Mouse (Mus musculus) G1E (cell line): Measurements from ENCODE around the gene Fgfr2.
"Not testable (repeated sequence)": the region's sequence is repeated elsewhere in the genome, so short reads cannot be mapped to it uniquely, and the experiment has no call there.

Source experiments
- CTCF ChIP-seq: IDR thresholded peaks from 2 replicates; pipeline ENCODE4 v1.5.1; 2012; ENCODE audit warnings: low read depth, low read length, inconsistent platforms, mixed read lengths
- GATA1 ChIP-seq: IDR thresholded peaks from 2 replicates; pipeline ENCODE4 v1.6.1; 2012; ENCODE audit warnings: borderline replicate concordance, low read length, inconsistent platforms, mixed read lengths
- POLR2AphosphoS5 ChIP-seq: IDR thresholded peaks from 2 replicates; pipeline ENCODE4 v1.6.1; 2012; ENCODE audit warnings: low read depth, low read length, inconsistent platforms; ENCODE audit not compliant: insufficient replicate concordance

DNA sequence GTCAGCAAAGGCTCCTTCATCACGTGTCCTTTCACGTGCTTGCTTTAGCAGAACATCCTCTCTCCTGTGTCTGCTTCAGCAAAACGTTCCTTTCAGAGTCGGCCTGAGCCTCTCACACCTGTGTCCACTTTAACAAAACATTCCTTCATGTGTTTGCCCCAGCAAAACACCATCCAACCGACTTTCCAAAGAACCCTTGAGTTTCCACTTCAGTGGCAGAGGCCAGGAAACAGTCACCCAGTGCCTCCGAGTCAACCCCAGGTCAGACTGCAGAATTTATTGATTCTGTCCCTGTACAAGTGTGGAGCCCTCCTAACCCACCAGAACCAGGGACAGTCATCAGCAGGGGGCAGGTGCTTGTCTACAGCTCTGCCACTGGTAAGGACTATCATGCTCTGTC is 460.3 kb downstream of the Fgfr2 start:
- TF ChIP-seq CTCF, GATA1, POLR2AphosphoS5: not testable (repeated sequence)
